Comparison of ENCODE assay signal across 25 mouse cellular contexts in the genomic region with DNA sequence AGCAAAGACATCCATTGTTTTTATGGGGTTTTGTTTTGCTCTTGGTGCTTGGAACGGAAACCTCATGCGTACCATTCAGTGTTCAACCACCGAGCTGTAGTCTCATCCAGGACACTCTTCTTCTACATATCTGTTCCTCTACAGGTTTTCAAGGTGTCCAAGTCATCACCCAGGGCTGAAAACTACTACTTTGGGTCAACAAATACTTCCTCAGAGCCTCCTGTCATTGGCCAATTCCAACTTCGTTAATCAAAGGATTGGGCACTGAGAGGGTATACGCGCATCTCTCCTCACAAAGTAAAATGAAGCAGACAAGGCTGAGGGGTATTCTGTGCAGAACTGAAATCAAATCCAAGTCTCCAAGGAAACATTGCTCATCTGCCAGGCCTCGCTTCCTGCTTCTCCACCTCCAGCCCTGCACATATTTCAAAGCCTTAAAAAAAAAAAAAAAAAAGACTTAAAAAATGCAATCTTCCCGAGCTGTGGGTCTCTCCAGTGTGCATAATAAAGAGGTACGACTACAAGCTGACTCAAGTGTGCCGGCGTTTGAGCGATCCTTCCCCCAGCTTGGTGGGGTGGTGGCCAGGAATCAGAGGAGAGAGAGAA. TPM values are rescaled to one million over a fixed set of nuclear protein-coding genes. Genes with fewer than 3 reads are reported as not detected.
DNase-seq lines count a peak whose midpoint lies in the region; ATAC-seq lines count a peak whose summit lies in the region.
"Had no signal": no experiment of that assay in that cellular context is flagged by ENCODE, and none has a peak within 500 bp of the region (broad histone marks: within the 10 kb centered on the region; RNA-seq: fewer than 3 reads in every experiment).

No protein-coding gene starts in this region.

- H3K36me3 ChIP-seq in forebrain, embryonic 11.5 days (ENCODE audit: control insufficient read depth, insufficient read depth, low read length) = no peaks in the 10 kb centered on the region
- H3K36me3 ChIP-seq in forebrain, embryonic 16.5 days (ENCODE audit: control insufficient read depth, insufficient read depth) = no peaks in the 10 kb centered on the region
- no peaks in the 10 kb centered on the region for H3K36me3 ChIP-seq in midbrain, embryonic 11.5 days (ENCODE audit: control insufficient read depth, insufficient read depth, low read length)
- no peaks in the 10 kb centered on the region for H3K36me3 ChIP-seq in midbrain, embryonic 16.5 days (ENCODE audit: control insufficient read depth, insufficient read depth, low read length)
- H3K36me3 ChIP-seq: embryonic facial prominence, embryonic 13.5 days; heart, embryonic 10.5 days; hindbrain, embryonic 12.5 days had no signal

- H3K4me1 ChIP-seq in forebrain, embryonic 11.5 days (replicated peaks; ENCODE audit: control insufficient read depth, insufficient read depth, low read length) = no peaks in the 10 kb centered on the region
- no peaks in the 10 kb centered on the region for H3K4me1 ChIP-seq in forebrain, embryonic 16.5 days (replicated peaks; ENCODE audit: control insufficient read depth, insufficient read depth, low read length)
- H3K4me1 ChIP-seq in midbrain, embryonic 11.5 days (ENCODE audit: control insufficient read depth, insufficient read depth, low read length) = no peaks in the 10 kb centered on the region
- no peaks in the 10 kb centered on the region for H3K4me1 ChIP-seq in midbrain, embryonic 16.5 days (ENCODE audit: control insufficient read depth, insufficient read depth, low read length)
- H3K4me1 ChIP-seq: embryonic facial prominence, embryonic 13.5 days; forebrain, embryonic 13.5 days; hindbrain, embryonic 12.5 days had no signal

- H3K9me3 ChIP-seq in forebrain, embryonic 11.5 days (ENCODE audit: control insufficient read depth, low read length) = no peaks in the 10 kb centered on the region
- H3K9me3 ChIP-seq in forebrain, embryonic 16.5 days (ENCODE audit: control insufficient read depth, low read length) = no peaks in the 10 kb centered on the region
- no peaks in the 10 kb centered on the region for H3K9me3 ChIP-seq in midbrain, embryonic 11.5 days (ENCODE audit: control insufficient read depth, low read length)
- no peaks in the 10 kb centered on the region for H3K9me3 ChIP-seq in midbrain, embryonic 16.5 days (replicated peaks; ENCODE audit: control insufficient read depth, low read length, poor library complexity, severe bottlenecking)
- H3K9me3 ChIP-seq: embryonic facial prominence, embryonic 13.5 days; forebrain, embryonic 13.5 days; heart, embryonic 10.5 days; hindbrain, embryonic 12.5 days had no signal

- DNase-seq in forebrain, embryonic 11.5 days (ENCODE audit: low spot score) = peak; percentile 7
- peak; percentile 59 to 67 for DNase-seq in layer of hippocampus, adult 18-20 months (ENCODE audit: low spot score in 2 of 2)
- no peak for DNase-seq in layer of hippocampus, postnatal 25 days (ENCODE audit: extremely low spot score in 1 of 2, low spot score in 1 of 2)
- DNase-seq in midbrain, embryonic 11.5 days (ENCODE audit: low spot score, missing footprints) = peak; percentile 53
- peak; percentile 69 for DNase-seq in brain, adult 2 months (ENCODE audit: low read depth, low spot score)
- DNase-seq: adrenal gland, postnatal 10 days; cerebellum, adult 18-20 months; cerebellum, adult 9-11 months; cerebellum, postnatal 36 days; gastrocnemius, adult 2 months; gastrocnemius, postnatal 25 days; heart, postnatal 10 days; heart, postnatal 4 days had no signal

- no peak for ATAC-seq in forebrain, embryonic 11.5 days (replicated peaks; ENCODE audit: low FRiP score)
- no peak for ATAC-seq in forebrain, embryonic 16.5 days
- no peak for ATAC-seq in midbrain, embryonic 11.5 days (ENCODE audit: low FRiP score)
- no peak for ATAC-seq in midbrain, embryonic 16.5 days
- ATAC-seq: forebrain, embryonic 13.5 days; hindbrain, embryonic 16.5 days had no signal

- H3K27ac ChIP-seq in forebrain, embryonic 11.5 days (ENCODE audit: low read depth, low read length) = no peak overlapping the region
- no peak overlapping the region for H3K27ac ChIP-seq in forebrain, embryonic 16.5 days (ENCODE audit: low read length)
- no peak overlapping the region for H3K27ac ChIP-seq in midbrain, embryonic 11.5 days (ENCODE audit: low read depth, low read length)
- H3K27ac ChIP-seq in midbrain, embryonic 16.5 days (ENCODE audit: low read length) = no peak overlapping the region
- H3K27ac ChIP-seq: embryonic facial prominence, embryonic 13.5 days; forebrain, embryonic 13.5 days; gastrocnemius, adult 2 months; heart, embryonic 10.5 days; hindbrain, embryonic 12.5 days had no signal

- H3K4me2 ChIP-seq in forebrain, embryonic 11.5 days (ENCODE audit: low read depth, low read length, severe bottlenecking) = no peak overlapping the region
- no peak overlapping the region for H3K4me2 ChIP-seq in forebrain, embryonic 16.5 days (ENCODE audit: low read length)
- H3K4me2 ChIP-seq in midbrain, embryonic 11.5 days = no peak overlapping the region
- no peak overlapping the region for H3K4me2 ChIP-seq in midbrain, embryonic 16.5 days (ENCODE audit: low read length)
- H3K4me2 ChIP-seq: embryonic facial prominence, embryonic 13.5 days; forebrain, embryonic 13.5 days; hindbrain, embryonic 12.5 days had no signal

- H3K27me3 ChIP-seq in forebrain, embryonic 11.5 days (ENCODE audit: control insufficient read depth, insufficient read depth, low read length) = no peaks in the 10 kb centered on the region
- H3K27me3 ChIP-seq in forebrain, embryonic 16.5 days (replicated peaks; ENCODE audit: control insufficient read depth, insufficient read depth, low read length) = no peaks in the 10 kb centered on the region
- H3K27me3 ChIP-seq in midbrain, embryonic 11.5 days (ENCODE audit: control insufficient read depth, insufficient read depth, low read length) = no peaks in the 10 kb centered on the region
- no peaks in the 10 kb centered on the region for H3K27me3 ChIP-seq in midbrain, embryonic 16.5 days (ENCODE audit: control insufficient read depth, insufficient read depth, low read depth, low read length)
- H3K27me3 ChIP-seq: embryonic facial prominence, embryonic 13.5 days; forebrain, embryonic 13.5 days; hindbrain, embryonic 12.5 days had no signal

- H3K9ac ChIP-seq in forebrain, embryonic 11.5 days (ENCODE audit: low read length) = no peak overlapping the region
- H3K9ac ChIP-seq in forebrain, embryonic 16.5 days (replicated peaks; ENCODE audit: low read depth, low read length) = no peak overlapping the region
- H3K9ac ChIP-seq in midbrain, embryonic 11.5 days (ENCODE audit: low read length) = no peak overlapping the region
- H3K9ac ChIP-seq in midbrain, embryonic 16.5 days (ENCODE audit: low read depth, low read length) = no peak overlapping the region
- H3K9ac ChIP-seq: embryonic facial prominence, embryonic 13.5 days; forebrain, embryonic 13.5 days; hindbrain, embryonic 12.5 days had no signal

- 92% methylated on average over 12 of the region's 12 CpGs for WGBS in forebrain, embryonic 11.5 days
- 82% methylated on average over 12 of the region's 12 CpGs for WGBS in forebrain, embryonic 16.5 days
- 89% methylated on average over 12 of the region's 12 CpGs for WGBS in midbrain, embryonic 11.5 days
- WGBS in midbrain, embryonic 16.5 days = 78% methylated on average over 12 of the region's 12 CpGs

- no peak overlapping the region for H3K4me3 ChIP-seq in forebrain, embryonic 11.5 days (ENCODE audit: low read depth, low read length)
- H3K4me3 ChIP-seq in forebrain, embryonic 16.5 days (replicated peaks; ENCODE audit: low read length) = no peak overlapping the region
- no peak overlapping the region for H3K4me3 ChIP-seq in midbrain, embryonic 11.5 days (ENCODE audit: low read depth, low read length)
- H3K4me3 ChIP-seq in midbrain, embryonic 16.5 days (ENCODE audit: low read depth, low read length) = no peak overlapping the region
- H3K4me3 ChIP-seq: embryonic facial prominence, embryonic 13.5 days; forebrain, embryonic 13.5 days; gastrocnemius, adult 2 months; heart, embryonic 10.5 days; hindbrain, embryonic 12.5 days had no signal

RNA-seq across cellular contexts. Expression of a gene that starts 23.6 kb away (rescaled TPM):
- not detected in 2 replicates for polyA plus RNA-seq in forebrain, embryonic 11.5 days (2014; fragmentation: Nextera tagmentation; extraction: Ambion mirVana)
- not detected in 2 replicates for polyA plus RNA-seq in forebrain, embryonic 16.5 days (2015; fragmentation: Nextera tagmentation; extraction: Ambion mirVana)
- not detected for total RNA-seq in layer of hippocampus, adult 18-20 months (2021)
- not detected for total RNA-seq in layer of hippocampus, postnatal 25 days (2021)
- not detected in 2 replicates for polyA plus RNA-seq in midbrain, embryonic 11.5 days (2014; fragmentation: Nextera tagmentation; extraction: Ambion mirVana)
- not detected in 2 replicates for polyA plus RNA-seq in midbrain, embryonic 16.5 days (2015; fragmentation: Nextera tagmentation; extraction: Ambion mirVana)
- total RNA-seq: adrenal gland, postnatal 10 days; adrenal gland, postnatal 4 days; gastrocnemius, adult 2 months; gastrocnemius, postnatal 25 days; granulocyte monocyte progenitor cell, adult 5-6 weeks; heart, postnatal 10 days; heart, postnatal 4 days; MEL had no signal
- polyA plus RNA-seq: C2C12; embryonic facial prominence, embryonic 13.5 days; forebrain, embryonic 13.5 days; heart, embryonic 14.5 days; hindbrain, embryonic 16.5 days had no signal

Comparison
In these comparisons a context has a peak if more than half of its experiments do, and no peak if none do; other contexts are left out.
1. DNase-seq: peak in forebrain, embryonic 11.5 days (single experiment), layer of hippocampus, adult 18-20 months (2 of 2), midbrain, embryonic 11.5 days (single experiment) and brain, adult 2 months (single experiment); none in layer of hippocampus, postnatal 25 days (0 of 2).